Mouse (Mus musculus) liver, adult (tissue): ENCODE measurements around the gene Olfr148.

Experiments
- GATA4 ChIP-seq: IDR thresholded peaks from 2 replicates; pipeline ENCODE4 v1.6.1; 2014; ENCODE audit warnings: mild to moderate bottlenecking, low read length; ENCODE audit not compliant: insufficient replicate concordance

Gene Olfr148

DNA sequence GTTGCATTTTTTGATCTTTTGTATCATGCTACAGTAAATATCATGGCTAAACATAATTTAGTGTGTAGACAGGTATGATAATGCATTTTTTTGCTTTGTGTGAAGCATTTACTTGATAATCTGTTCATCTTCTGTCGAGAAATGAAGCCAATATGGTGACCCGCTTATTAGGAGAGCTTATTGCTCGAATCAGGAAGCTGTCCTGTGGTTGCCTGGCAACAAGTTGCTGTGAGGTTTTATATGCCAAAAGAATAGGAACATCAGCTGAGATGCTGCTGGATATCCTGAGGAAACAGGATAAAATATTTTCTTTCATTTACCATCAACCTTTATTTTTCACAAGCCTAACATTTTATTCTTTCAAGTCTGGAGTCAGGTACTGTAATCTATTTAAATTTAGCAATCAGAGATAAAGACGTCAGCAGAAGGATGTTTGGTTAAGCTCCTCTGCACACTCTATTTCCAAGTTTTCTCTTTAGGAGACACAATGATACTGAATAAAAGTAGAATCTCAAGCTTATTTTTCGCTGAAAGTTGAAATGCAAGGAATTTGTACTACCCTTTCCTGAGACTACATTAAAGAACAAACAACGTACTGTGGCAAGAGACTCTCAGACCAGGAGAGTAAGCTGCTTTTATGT lies 44.4 kb downstream of the Olfr148 start:
- TF ChIP-seq GATA4: no peak
